Mouse (Mus musculus): ENCODE measurements at regions not wholly inside any gene's neighbourhood (a gene's known extent, or its start where the extent isn't known, plus 50 kb on each side); places are given as distances from the start of the nearest gene placed in this dataset.
A peak's percentile ranks its signal among the peaks of the same experiment; 100 is the strongest.

GRCm38 (mm10) chr11:71674319-71674718 is 75.4 kb upstream of the Wscd1 start:
- no peaks in the 10 kb centered on the region for H3K9me3 ChIP-seq (ENCODE audit: control insufficient read depth, insufficient read depth, low read depth, low read length)
- in situ Hi-C loops (cut with MboI; ENCODE audit: low sequenced_read_pairs in 2 of 2, unreplicated experiment in 2 of 2), result no loop called here
- H3K4me1 ChIP-seq (ENCODE audit: control insufficient read depth in 2 of 2, insufficient read depth in 2 of 2, low read length in 2 of 2, poor library complexity in 1 of 2), result no peaks in the 10 kb centered on the region
- H3K4me3 ChIP-seq (ENCODE audit: insufficient read depth in 1 of 2, low read depth in 1 of 2, low read length in 2 of 2, poor library complexity in 1 of 2, severe bottlenecking in 1 of 2), result no peak overlapping the region
- DNase-seq (ENCODE audit: low read depth, low spot score), result peak; percentile 46
- no peak overlapping the region for H3K27ac ChIP-seq (ENCODE audit: insufficient read depth, low read depth, low read length, poor library complexity, severe bottlenecking)
- peak; percentile 64 for TF ChIP-seq ZC3H11A (IDR thresholded peaks at IDR 0.05; ENCODE audit: borderline replicate concordance, low read depth, low read length)
- no peak for TF ChIP-seq ZNF384 (IDR thresholded peaks at IDR 0.05; ENCODE audit: low read depth, low read length)
- no peak overlapping the region for H3K9ac ChIP-seq (ENCODE audit: insufficient read depth, low read depth, low read length, poor library complexity, severe bottlenecking)
- H3K36me3 ChIP-seq (ENCODE audit: control insufficient read depth, insufficient read depth, low read length, poor library complexity, severe bottlenecking), result no peaks in the 10 kb centered on the region

- in situ Hi-C loops (cut with MboI; ENCODE audit: low sequenced_read_pairs in 2 of 2, unreplicated experiment in 2 of 2), result no loop called here
- Histone ChIP-seq H3K9me3 (ENCODE audit: control insufficient read depth, insufficient read depth, low read depth, low read length) (no peaks in the 10 kb centered on the region), H3K36me3 (ENCODE audit: control insufficient read depth, insufficient read depth, low read length, poor library complexity, severe bottlenecking) (no peaks in the 10 kb centered on the region), H3K27ac (ENCODE audit: insufficient read depth, low read depth, low read length, poor library complexity, severe bottlenecking) (no peak overlapping the region), H3K9ac (ENCODE audit: insufficient read depth, low read depth, low read length, poor library complexity, severe bottlenecking) (no peak overlapping the region), H3K4me3 (ENCODE audit: insufficient read depth in 1 of 2, low read depth in 1 of 2, low read length in 2 of 2, poor library complexity in 1 of 2, severe bottlenecking in 1 of 2) (no peak overlapping the region), H3K4me1 (ENCODE audit: control insufficient read depth in 2 of 2, insufficient read depth in 2 of 2, low read length in 2 of 2, poor library complexity in 1 of 2) (no peaks in the 10 kb centered on the region)
- DNase-seq (ENCODE audit: low read depth, low spot score), result no peak
- no peak for TF ChIP-seq ZC3H11A (IDR thresholded peaks at IDR 0.05; ENCODE audit: borderline replicate concordance, low read depth, low read length)
- no peak for TF ChIP-seq CHD2 (IDR thresholded peaks at IDR 0.05; ENCODE audit: low read depth, low read length)
- TF ChIP-seq ZNF384 (IDR thresholded peaks at IDR 0.05; ENCODE audit: low read depth, low read length), result no peak
- no peak for TF ChIP-seq HCFC1 (IDR thresholded peaks at IDR 0.05; ENCODE audit: borderline replicate concordance, insufficient read depth, low read length)
- TF ChIP-seq MAFK (IDR thresholded peaks at IDR 0.05; ENCODE audit: insufficient read depth, low read depth, low read length), result no peak
These were observed 73.9 kb upstream of the Wscd1 start for GRCm38 (mm10) chr11:71675714-71676313.

DNA sequence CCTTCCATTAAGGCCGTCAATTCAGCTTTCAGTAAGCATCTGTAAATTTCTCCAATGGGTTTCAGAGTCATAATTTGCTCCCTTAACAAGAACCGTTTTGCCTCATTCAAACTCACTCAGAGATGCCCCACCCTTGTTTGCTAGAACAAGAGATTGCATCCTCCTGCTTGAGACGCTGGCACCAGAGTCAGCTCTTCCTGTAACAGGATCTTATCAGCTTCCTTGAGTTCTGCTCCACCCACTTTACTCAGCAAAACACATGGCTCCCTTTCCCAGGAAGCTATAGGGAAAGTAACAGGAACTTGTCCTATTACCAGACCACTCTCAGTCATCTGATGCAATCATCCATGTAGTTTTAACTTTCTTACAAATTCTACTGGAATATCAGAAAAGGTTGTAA is 52.7 kb upstream of the Wscd1 start:
- DNase-seq (ENCODE audit: low read depth, low spot score), result no peak
- TF ChIP-seq HCFC1 (IDR thresholded peaks at IDR 0.05; ENCODE audit: borderline replicate concordance, insufficient read depth, low read length) (no peak), MAFK (IDR thresholded peaks at IDR 0.05; ENCODE audit: insufficient read depth, low read depth, low read length) (no peak), ZNF384 (IDR thresholded peaks at IDR 0.05; ENCODE audit: low read depth, low read length) (no peak)

DNA sequence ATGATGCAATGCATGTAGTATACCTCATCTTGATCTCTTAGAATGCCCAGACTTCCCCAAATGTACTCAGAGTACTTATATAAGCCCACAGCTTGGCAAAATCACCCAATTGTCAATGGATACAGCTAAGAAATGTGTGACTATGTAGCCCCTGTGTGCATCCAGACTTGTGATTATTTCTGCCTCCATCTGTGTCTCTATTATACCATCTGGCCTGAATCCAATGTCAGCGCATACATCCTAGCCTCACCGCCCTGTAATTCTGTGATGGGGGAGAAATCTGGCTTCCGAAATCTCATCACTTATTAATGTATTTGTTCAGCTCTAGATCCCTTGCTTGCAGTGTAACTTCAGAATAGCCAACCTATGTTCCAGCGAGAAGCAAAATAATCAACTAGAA is 50.9 kb upstream of the Wscd1 start:
- Histone ChIP-seq H3K4me1 (ENCODE audit: control insufficient read depth in 2 of 2, insufficient read depth in 2 of 2, low read length in 2 of 2, poor library complexity in 1 of 2) (0 out of 4 replicates have a peak, but pooled peaks cover 0 to 2% of the 10 kb centered on the region in 2 experiments), H3K27ac (ENCODE audit: insufficient read depth, low read depth, low read length, poor library complexity, severe bottlenecking) (no peak overlapping the region), H3K9me3 (ENCODE audit: control insufficient read depth, insufficient read depth, low read depth, low read length) (no peaks in the 10 kb centered on the region), H3K36me3 (ENCODE audit: control insufficient read depth, insufficient read depth, low read length, poor library complexity, severe bottlenecking) (no peaks in the 10 kb centered on the region), H3K4me3 (ENCODE audit: insufficient read depth in 1 of 2, low read depth in 1 of 2, low read length in 2 of 2, poor library complexity in 1 of 2, severe bottlenecking in 1 of 2) (no peak overlapping the region), H3K9ac (ENCODE audit: insufficient read depth, low read depth, low read length, poor library complexity, severe bottlenecking) (no peak overlapping the region)
- in situ Hi-C loops (cut with MboI; ENCODE audit: low sequenced_read_pairs in 2 of 2, unreplicated experiment in 2 of 2), result no loop called here
- TF ChIP-seq HCFC1 (IDR thresholded peaks at IDR 0.05; ENCODE audit: borderline replicate concordance, insufficient read depth, low read length) (no peak), MAFK (IDR thresholded peaks at IDR 0.05; ENCODE audit: insufficient read depth, low read depth, low read length) (no peak), CHD2 (IDR thresholded peaks at IDR 0.05; ENCODE audit: low read depth, low read length) (no peak), ZNF384 (IDR thresholded peaks at IDR 0.05; ENCODE audit: low read depth, low read length) (no peak), ZC3H11A (IDR thresholded peaks at IDR 0.05; ENCODE audit: borderline replicate concordance, low read depth, low read length) (no peak)
- DNase-seq (ENCODE audit: low read depth, low spot score), result no peak

More for the DNA sequence above, 52.7 kb upstream of the Wscd1 start:
- H3K9me3 ChIP-seq (ENCODE audit: control insufficient read depth, insufficient read depth, low read depth, low read length), result no peaks in the 10 kb centered on the region
- in situ Hi-C loops (cut with MboI; ENCODE audit: low sequenced_read_pairs in 2 of 2, unreplicated experiment in 2 of 2), result no loop called here
- 0 out of 4 replicates have a peak, but pooled peaks cover 0 to 2% of the 10 kb centered on the region in 2 experiments for H3K4me1 ChIP-seq (ENCODE audit: control insufficient read depth in 2 of 2, insufficient read depth in 2 of 2, low read length in 2 of 2, poor library complexity in 1 of 2)
- no peak overlapping the region for H3K4me3 ChIP-seq (ENCODE audit: insufficient read depth in 1 of 2, low read depth in 1 of 2, low read length in 2 of 2, poor library complexity in 1 of 2, severe bottlenecking in 1 of 2)
- no peak overlapping the region for H3K9ac ChIP-seq (ENCODE audit: insufficient read depth, low read depth, low read length, poor library complexity, severe bottlenecking)
- H3K36me3 ChIP-seq (ENCODE audit: control insufficient read depth, insufficient read depth, low read length, poor library complexity, severe bottlenecking), result no peaks in the 10 kb centered on the region
- no peak overlapping the region for H3K27ac ChIP-seq (ENCODE audit: insufficient read depth, low read depth, low read length, poor library complexity, severe bottlenecking)
